Mouse (Mus musculus): ENCODE results near the gene Traip. TPM values are rescaled to one million over a fixed set of nuclear protein-coding genes. Genes with fewer than 3 reads are reported as not detected.

Gene Traip
- total and polyA plus RNA-seq, 2 experiments from 2014 or later: 11.0 to 11.2 TPM

DNA sequence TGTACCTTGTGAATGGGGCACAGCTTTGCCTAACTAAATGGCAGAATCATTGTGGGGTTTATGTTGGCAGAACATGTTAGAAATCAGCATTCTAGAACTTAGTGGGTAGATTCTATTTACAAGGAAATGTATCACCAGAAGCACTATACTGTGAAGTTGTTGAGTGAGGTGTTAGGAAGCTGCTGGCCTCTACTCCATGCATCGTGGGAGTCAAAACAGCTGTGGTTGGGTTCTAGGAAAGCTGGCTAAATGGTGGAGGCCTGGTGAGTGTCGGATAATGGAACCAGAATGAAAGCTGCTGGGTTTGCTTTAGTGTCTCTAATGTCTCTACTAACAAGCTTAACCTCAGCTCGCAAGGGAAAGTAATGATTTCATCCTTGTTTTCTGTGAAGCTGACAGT is 67.2 kb downstream of the Traip start:
- WGBS: 74% methylated on average over 3 of the region's 3 CpGs
- no peak overlapping the region for H3K4me3 ChIP-seq (ENCODE audit: low read depth, low read length)
- ATAC-seq (no peak), DNase-seq (no peak)
- no peak overlapping the region for H3K4me2 ChIP-seq (ENCODE audit: low read depth)
- H3K27me3 ChIP-seq (ENCODE audit: insufficient read depth, low read length): no peaks in the 10 kb centered on the region
- H3K4me1 ChIP-seq (ENCODE audit: insufficient read depth): no peaks in the 10 kb centered on the region
- H3K36me3 ChIP-seq (ENCODE audit: insufficient read depth): peaks cover 6% of the 10 kb centered on the region; the same call in 1 of the 2 replicates
- H3K9me3 ChIP-seq (ENCODE audit: low read length): no peaks in the 10 kb centered on the region
- H3K9ac ChIP-seq: no peak overlapping the region
- no peak for TF ChIP-seq CTCF (IDR thresholded peaks at IDR 0.05; ENCODE audit: low read depth)
- H3K27ac ChIP-seq (ENCODE audit: low read depth, low read length): no peak overlapping the region

DNA sequence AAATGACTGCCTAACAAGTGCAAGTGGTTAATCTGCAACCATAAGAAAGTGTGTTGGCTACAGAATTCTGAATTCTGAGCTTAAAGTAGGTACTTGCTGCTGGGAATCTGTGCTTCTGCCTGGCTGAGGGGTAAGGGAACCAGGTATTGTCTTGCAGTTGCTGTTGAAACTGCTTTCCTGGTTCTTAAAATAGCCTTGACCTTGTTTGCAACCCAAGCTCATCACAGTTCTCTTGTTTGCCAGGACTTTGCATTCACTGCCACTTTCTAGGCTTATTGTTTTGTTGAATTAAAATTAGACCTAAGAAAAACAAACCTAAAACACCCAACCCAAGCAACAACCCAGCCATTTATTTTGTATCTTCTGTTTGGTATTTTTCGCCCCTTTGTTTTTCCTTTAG is 70.8 kb downstream of the Traip start:
- Histone ChIP-seq H3K36me3 (ENCODE audit: insufficient read depth) (peaks cover 22% of the 10 kb centered on the region), H3K9ac (no peak overlapping the region), H3K27me3 (ENCODE audit: insufficient read depth, low read length) (no peaks in the 10 kb centered on the region), H3K4me3 (ENCODE audit: low read depth, low read length) (no peak overlapping the region), H3K4me2 (ENCODE audit: low read depth) (no peak overlapping the region), H3K27ac (ENCODE audit: low read depth, low read length) (no peak overlapping the region), H3K9me3 (ENCODE audit: low read length) (no peaks in the 10 kb centered on the region), H3K4me1 (ENCODE audit: insufficient read depth) (no peaks in the 10 kb centered on the region)
- ATAC-seq (no peak), DNase-seq (no peak)
- no peak for TF ChIP-seq CTCF (IDR thresholded peaks at IDR 0.05; ENCODE audit: low read depth)
- 88% methylated on average over 1 of the region's 1 CpGs for WGBS

Other genes starting within 250 kb of the Traip start
- 56.6 and 61.4 TPM in 2 replicates for gene Sema3f, start 239.7 kb upstream of the Traip start, total RNA-seq (2014; rRNA removed)
- gene Sema3f, start 239.7 kb upstream of the Traip start, polyA plus RNA-seq (2015; fragmentation: Nextera tagmentation; extraction: Ambion mirVana): 7.1 and 7.8 TPM in 2 replicates
- 173 and 208 TPM in 2 replicates for gene Rbm5, start 179.1 kb upstream of the Traip start, total RNA-seq (2014; rRNA removed)
- 111 and 152 TPM in 2 replicates for gene Rbm5, start 179.1 kb upstream of the Traip start, polyA plus RNA-seq (2015; fragmentation: Nextera tagmentation; extraction: Ambion mirVana)
- 77.8 and 78.3 TPM in 2 replicates for gene Rbm6, start 76.9 kb upstream of the Traip start, total RNA-seq (2014; rRNA removed)
- 41.4 and 59.5 TPM in 2 replicates for gene Rbm6, start 76.9 kb upstream of the Traip start, polyA plus RNA-seq (2015; fragmentation: Nextera tagmentation; extraction: Ambion mirVana)
- gene Mon1a, start 62.0 kb upstream of the Traip start, total RNA-seq (2014; rRNA removed): 18.9 and 22.2 TPM in 2 replicates
- 17.4 and 18.1 TPM in 2 replicates for gene Mon1a, start 62.0 kb upstream of the Traip start, polyA plus RNA-seq (2015; fragmentation: Nextera tagmentation; extraction: Ambion mirVana)
- 0.86 and 1.0 TPM in 2 replicates for gene Mst1r, start 43.3 kb upstream of the Traip start, total RNA-seq (2014; rRNA removed)
- 0.48 and 1.0 TPM in 2 replicates for gene Mst1r, start 43.3 kb upstream of the Traip start, polyA plus RNA-seq (2015; fragmentation: Nextera tagmentation; extraction: Ambion mirVana)
- not detected in 2 replicates for gene Actl11, start 21.7 kb upstream of the Traip start, total RNA-seq (2014; rRNA removed)
- not detected in 2 replicates for gene Actl11, start 21.7 kb upstream of the Traip start, polyA plus RNA-seq (2015; fragmentation: Nextera tagmentation; extraction: Ambion mirVana)
- 228 and 329 TPM in 2 replicates for gene Camkv, start 14.5 kb upstream of the Traip start, total RNA-seq (2014; rRNA removed)
- gene Camkv, start 14.5 kb upstream of the Traip start, polyA plus RNA-seq (2015; fragmentation: Nextera tagmentation; extraction: Ambion mirVana): 194 and 197 TPM in 2 replicates
- gene Uba7, start 25.4 kb downstream of the Traip start, total RNA-seq (2014; rRNA removed): 3.5 and 4.0 TPM in 2 replicates
- gene Uba7, start 25.4 kb downstream of the Traip start, polyA plus RNA-seq (2015; fragmentation: Nextera tagmentation; extraction: Ambion mirVana): 4.5 and 4.8 TPM in 2 replicates
- gene Gm20661, start 32.9 kb downstream of the Traip start, total RNA-seq (2014; rRNA removed): 0.46 TPM in 1 of 2 replicates, not detected in the other
- gene Gm20661, start 32.9 kb downstream of the Traip start, polyA plus RNA-seq (2015; fragmentation: Nextera tagmentation; extraction: Ambion mirVana): 0.12 and 0.20 TPM in 2 replicates
- 6.3 and 7.8 TPM in 2 replicates for gene Inka1, start 35.7 kb downstream of the Traip start, total RNA-seq (2014; rRNA removed)
- 20.3 and 23.0 TPM in 2 replicates for gene Inka1, start 35.7 kb downstream of the Traip start, polyA plus RNA-seq (2015; fragmentation: Nextera tagmentation; extraction: Ambion mirVana)
- gene Cdhr4, start 42.4 kb downstream of the Traip start, total RNA-seq (2014; rRNA removed): 3.1 and 4.4 TPM in 2 replicates
- gene Cdhr4, start 42.4 kb downstream of the Traip start, polyA plus RNA-seq (2015; fragmentation: Nextera tagmentation; extraction: Ambion mirVana): 0.38 and 0.69 TPM in 2 replicates
- 4.2 and 7.9 TPM in 2 replicates for gene Gm20662, start 46.2 kb downstream of the Traip start, total RNA-seq (2014; rRNA removed)
- gene Gm20662, start 46.2 kb downstream of the Traip start, polyA plus RNA-seq (2015; fragmentation: Nextera tagmentation; extraction: Ambion mirVana): not detected in 2 replicates
- 240 and 251 TPM in 2 replicates for gene Ip6k1, start 52.4 kb downstream of the Traip start, total RNA-seq (2014; rRNA removed)
- gene Ip6k1, start 52.4 kb downstream of the Traip start, polyA plus RNA-seq (2015; fragmentation: Nextera tagmentation; extraction: Ambion mirVana): 70.5 and 86.9 TPM in 2 replicates
- gene Gmppb, start 99.1 kb downstream of the Traip start, total RNA-seq (2014; rRNA removed): 17.5 and 18.6 TPM in 2 replicates
- 15.5 and 16.0 TPM in 2 replicates for gene Gmppb, start 99.1 kb downstream of the Traip start, polyA plus RNA-seq (2015; fragmentation: Nextera tagmentation; extraction: Ambion mirVana)
- 2.9 and 3.4 TPM in 2 replicates for gene Amigo3, start 103.0 kb downstream of the Traip start, total RNA-seq (2014; rRNA removed)
- gene Amigo3, start 103.0 kb downstream of the Traip start, polyA plus RNA-seq (2015; fragmentation: Nextera tagmentation; extraction: Ambion mirVana): 1.4 and 1.5 TPM in 2 replicates
- 0.10 TPM in 1 of 2 replicates, not detected in the other for gene Mst1, start 130.3 kb downstream of the Traip start, total RNA-seq (2014; rRNA removed)
- not detected in 2 replicates for gene Mst1, start 130.3 kb downstream of the Traip start, polyA plus RNA-seq (2015; fragmentation: Nextera tagmentation; extraction: Ambion mirVana)
- gene Rnf123, start 133.2 kb downstream of the Traip start, total RNA-seq (2014; rRNA removed): 32.0 and 35.8 TPM in 2 replicates
- 25.4 and 37.0 TPM in 2 replicates for gene Rnf123, start 133.2 kb downstream of the Traip start, polyA plus RNA-seq (2015; fragmentation: Nextera tagmentation; extraction: Ambion mirVana)
- 24.5 and 27.9 TPM in 2 replicates for gene Apeh, start 144.5 kb downstream of the Traip start, total RNA-seq (2014; rRNA removed)
- 28.2 and 30.0 TPM in 2 replicates for gene Apeh, start 144.5 kb downstream of the Traip start, polyA plus RNA-seq (2015; fragmentation: Nextera tagmentation; extraction: Ambion mirVana)
- gene Bsn, start 240.2 kb downstream of the Traip start, total RNA-seq (2014; rRNA removed): 27.4 and 34.1 TPM in 2 replicates
- 3.0 and 5.5 TPM in 2 replicates for gene Bsn, start 240.2 kb downstream of the Traip start, polyA plus RNA-seq (2015; fragmentation: Nextera tagmentation; extraction: Ambion mirVana)